ENCODE assay signal across 33 mouse cellular contexts in the genomic region with DNA sequence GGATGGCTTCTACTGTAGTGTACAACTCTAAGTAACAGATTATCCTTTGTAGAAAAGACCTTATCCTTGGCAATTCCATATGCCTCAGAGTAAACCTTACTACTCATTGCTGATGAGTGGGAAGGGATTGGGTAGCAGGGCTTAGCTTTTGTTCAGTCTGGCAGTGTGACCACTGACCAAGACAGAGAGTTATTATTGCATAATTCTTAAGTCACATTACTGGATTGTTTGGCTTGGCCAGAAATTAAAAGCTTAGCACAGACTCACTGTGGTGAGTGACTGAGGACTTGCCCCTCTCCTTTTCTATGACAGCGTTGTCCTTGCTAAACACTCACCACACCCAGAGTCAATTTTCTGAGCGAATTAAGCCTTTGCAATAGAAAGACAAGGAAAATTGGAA.
DNase-seq lines count a peak whose midpoint lies in the region; ATAC-seq and TF ChIP-seq lines count a peak whose summit lies in the region.
"Had no signal": no experiment of that assay in that cellular context is flagged by ENCODE, and none has a peak within 500 bp of the region (broad histone marks: within the 10 kb centered on the region; RNA-seq: fewer than 3 reads in every experiment).

No protein-coding gene starts in this region.

- no peak overlapping the region for H3K4me2 ChIP-seq in liver, embryonic 12.5 days
- no peak overlapping the region for H3K4me2 ChIP-seq in myocyte (ENCODE audit: low read depth)
- H3K4me2 ChIP-seq: embryonic facial prominence, embryonic 13.5 days; hindbrain, embryonic 14.5 days; limb, embryonic 12.5 days; liver, embryonic 13.5 days; midbrain, embryonic 11.5 days had no signal

- no peak overlapping the region for H3K27ac ChIP-seq in gastrocnemius, adult 2 months
- no peak overlapping the region for H3K27ac ChIP-seq in liver, adult 2 months (replicated peaks; ENCODE audit: insufficient read depth, low read depth, low read length)
- no peak overlapping the region for H3K27ac ChIP-seq in liver, embryonic 12.5 days
- H3K27ac ChIP-seq: embryonic facial prominence, embryonic 13.5 days; heart, adult 2 months; hindbrain, embryonic 14.5 days; layer of hippocampus, adult 2 months; limb, embryonic 12.5 days; liver, embryonic 13.5 days; stomach, postnatal 0 days had no signal

- H3K4me1 ChIP-seq in liver, adult 2 months (ENCODE audit: control insufficient read depth, insufficient read depth, low read length) = no peaks in the 10 kb centered on the region
- H3K4me1 ChIP-seq in liver, embryonic 12.5 days = no peaks in the 10 kb centered on the region
- H3K4me1 ChIP-seq: limb, embryonic 12.5 days; liver, embryonic 13.5 days had no signal

- no peaks in the 10 kb centered on the region for H3K27me3 ChIP-seq in liver, adult 2 months (ENCODE audit: control insufficient read depth, insufficient read depth, low read length)
- H3K27me3 ChIP-seq in liver, embryonic 12.5 days (replicated peaks) = no peaks in the 10 kb centered on the region
- no peaks in the 10 kb centered on the region for H3K27me3 ChIP-seq in myocyte (ENCODE audit: control insufficient read depth, insufficient read depth, insufficient read length)
- H3K27me3 ChIP-seq: CH12.LX; embryonic facial prominence, embryonic 13.5 days; limb, embryonic 12.5 days; liver, embryonic 13.5 days had no signal

- no peaks in the 10 kb centered on the region for H3K36me3 ChIP-seq in liver, adult 2 months (ENCODE audit: control insufficient read depth, insufficient read depth, low read length)
- no peaks in the 10 kb centered on the region for H3K36me3 ChIP-seq in liver, embryonic 12.5 days
- H3K36me3 ChIP-seq in myocyte (ENCODE audit: control insufficient read depth, insufficient read depth) = no peaks in the 10 kb centered on the region
- H3K36me3 ChIP-seq: embryonic facial prominence, embryonic 13.5 days; G1E; limb, embryonic 12.5 days; liver, embryonic 13.5 days had no signal

- H3K4me3 ChIP-seq in gastrocnemius, adult 2 months = no peak overlapping the region
- no peak overlapping the region for H3K4me3 ChIP-seq in liver, adult 2 months (ENCODE audit: insufficient read depth, low read depth, low read length)
- no peak overlapping the region for H3K4me3 ChIP-seq in liver, embryonic 12.5 days
- H3K4me3 ChIP-seq in myocyte = no peak overlapping the region
- H3K4me3 ChIP-seq: embryonic facial prominence, embryonic 13.5 days; erythroblast, embryonic 14.5 days; heart, adult 2 months; layer of hippocampus, adult 2 months; limb, embryonic 12.5 days; liver, embryonic 13.5 days had no signal

- WGBS in liver, adult 2 months = 45% methylated on average over 2 of the region's 2 CpGs
- WGBS in liver, embryonic 12.5 days (ENCODE audit: insufficient replicate concordance) = 77% methylated on average over 2 of the region's 2 CpGs

- ATAC-seq in liver, embryonic 12.5 days = no peak
- ATAC-seq: activated CD4-positive, CD25-positive, alpha-beta regulatory T cell, adult 4 months; forebrain, embryonic 14.5 days; inflammation-experienced regulatory T-cells, adult 6 months had no signal

- intact Hi-C loops in gastrocnemius, adult 2 months (cut with DNase I) = no loop called here

- 0 out of 2 replicates have a peak, but pooled peaks cover 8% of the 10 kb centered on the region for H3K9me3 ChIP-seq in liver, embryonic 12.5 days (replicated peaks)

- no peak overlapping the region for H3ac ChIP-seq in myocyte (ENCODE audit: control insufficient read depth, insufficient read length)

- no peak overlapping the region for H3K9ac ChIP-seq in liver, adult 2 months (ENCODE audit: low read depth, low read length)
- no peak overlapping the region for H3K9ac ChIP-seq in liver, embryonic 12.5 days
- H3K9ac ChIP-seq: embryonic facial prominence, embryonic 13.5 days; hindbrain, embryonic 14.5 days; limb, embryonic 12.5 days; liver, embryonic 13.5 days had no signal

- TF ChIP-seq CTCF in gastrocnemius, adult 2 months (IDR thresholded peaks at IDR 0.05) = no peak
- TF ChIP-seq CTCF in liver, adult 2 months (IDR thresholded peaks at IDR 0.05; ENCODE audit: low read depth, low read length) = no peak

- no peaks in the 10 kb centered on the region for H3K79me2 ChIP-seq in liver, adult 2 months (ENCODE audit: control insufficient read depth, insufficient read depth, low read length)
- no peaks in the 10 kb centered on the region for H3K79me2 ChIP-seq in myocyte (ENCODE audit: control insufficient read depth, insufficient read depth)

- TF ChIP-seq POLR2A in liver, adult 2 months (IDR thresholded peaks at IDR 0.05; ENCODE audit: extremely low read depth, insufficient read depth, low read length) = no peak
- TF ChIP-seq POLR2A in myocyte (IDR thresholded peaks at IDR 0.05; ENCODE audit: insufficient read length, low read depth) = no peak

- peak; percentile 36 for DNase-seq in gastrocnemius, adult 18-20 months (ENCODE audit: low spot score)
- DNase-seq in gastrocnemius, adult 2 months = no peak
- peak; percentile 47 for DNase-seq in liver, adult 2 months (ENCODE audit: extremely low read depth, low read depth, low spot score)
- DNase-seq in Muller cell, postnatal 12 days (ENCODE audit: inconsistent ontology term) = peak; percentile 41
- no peak for DNase-seq in thymus, postnatal 25 days
- no peak for DNase-seq in left cerebral cortex, adult 18-20 months (ENCODE audit: low spot score in 2 of 2)
- DNase-seq: adrenal gland, postnatal 25 days; cerebellum, adult 8-10 months; cerebellum, postnatal 36 days; embryo, embryonic 11 days; gastrocnemius, postnatal 10 days; heart, postnatal 14 days; kidney, adult 9 months; kidney, postnatal 25 days; layer of hippocampus, postnatal 36 days; liver, embryonic 13.5 days; lung, adult 2 months; thymus, adult 2 months had no signal

TF ChIP-seq in myocyte, 11 proteins besides CTCF, POLR2A, EP300 and RAD21:
- TF ChIP-seq SRF (IDR thresholded peaks at IDR 0.05; ENCODE audit: control insufficient read depth, insufficient read length, low read depth) (no peak), CEBPB (IDR thresholded peaks at IDR 0.05; ENCODE audit: insufficient read depth, poor library complexity, severe bottlenecking) (0 out of 2 replicates have a peak, but pooled peaks have one; percentile 52), POLR2AphosphoS2 (IDR thresholded peaks at IDR 0.05; ENCODE audit: insufficient read length, low read depth) (no peak)

Comparison
In these comparisons a context has a peak if more than half of its experiments do, and no peak if none do; other contexts are left out.
1. DNase-seq: peak in gastrocnemius, adult 18-20 months (single experiment), liver, adult 2 months (single experiment) and Muller cell, postnatal 12 days (single experiment); none in gastrocnemius, adult 2 months (single experiment), thymus, postnatal 25 days (single experiment) and left cerebral cortex, adult 18-20 months (0 of 2).